Mouse (Mus musculus) embryo, embryonic 10.5 days (tissue): ENCODE measurements at regions not wholly inside any gene's neighbourhood (a gene's known extent, or its start where the extent isn't known, plus 50 kb on each side); places are given as distances from the start of the nearest gene placed in this dataset.
A peak's percentile ranks its signal among the peaks of the same experiment; 100 is the strongest.

ENCODE experiments used
- DNase-seq: peaks from one replicate; pipeline ENCODE4 v3.0.0-alpha.2; 2015; ENCODE audit warnings: low spot score

DNA sequence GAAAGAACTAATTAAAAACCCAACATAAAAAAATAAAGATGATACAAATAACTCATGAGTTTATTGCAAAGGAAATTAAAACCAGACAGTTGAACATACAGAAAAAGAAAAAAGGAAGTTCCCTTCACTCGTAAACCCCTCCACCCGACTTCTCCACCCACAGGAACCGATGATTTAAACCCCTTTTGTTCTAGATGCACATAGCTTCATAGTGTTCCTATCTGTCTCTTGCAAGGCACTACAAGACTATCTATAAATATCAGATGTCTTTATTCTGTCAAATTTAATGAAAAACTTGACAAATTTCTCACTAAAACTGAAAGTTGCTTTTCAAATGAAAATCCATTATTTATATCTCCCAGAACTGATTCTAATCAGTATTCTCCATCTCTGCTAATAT is 100.2 kb downstream of the Kctd12 start:
- no peak for DNase-seq

DNA sequence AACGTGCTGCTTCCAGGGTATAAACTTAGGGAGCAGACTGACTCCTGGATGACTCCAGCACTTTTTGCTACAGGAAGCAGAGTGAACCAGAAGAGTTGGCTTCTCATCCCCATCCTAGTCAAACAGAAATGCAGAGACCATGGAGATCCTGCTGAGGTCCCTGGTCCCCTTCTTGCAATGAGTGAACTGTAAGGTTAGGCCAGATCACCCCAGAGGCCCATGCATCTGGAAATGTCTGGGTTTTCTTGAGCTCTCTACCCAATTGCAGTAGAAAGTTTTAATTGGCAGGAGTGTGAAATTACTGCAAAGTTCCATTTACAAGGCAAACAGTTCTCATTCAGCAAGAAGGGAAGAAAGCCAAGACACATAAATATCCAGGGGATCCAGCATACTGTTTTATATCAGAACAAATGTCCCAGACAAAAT is 101.8 kb downstream of the Kctd12 start:
- no peak for DNase-seq

DNA sequence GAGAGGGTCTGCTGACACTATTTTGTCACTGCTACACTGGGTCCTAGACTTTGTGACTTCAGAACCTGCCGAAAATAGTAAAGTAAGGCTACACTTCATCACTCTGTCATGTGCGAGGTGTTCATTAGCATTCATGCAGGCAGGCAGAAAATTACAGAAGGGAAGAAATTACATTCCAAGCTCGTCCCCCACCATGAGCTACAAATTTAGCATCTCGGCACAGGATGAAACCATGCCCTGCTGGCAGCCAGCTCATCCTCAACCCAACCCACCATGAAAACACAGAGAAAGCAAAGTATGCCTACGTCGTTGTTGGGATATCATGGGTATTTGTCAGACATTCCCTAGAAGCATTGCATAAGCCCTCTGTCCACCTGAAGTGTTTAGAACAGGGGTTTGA is 103.9 kb downstream of the Kctd12 start:
- DNase-seq, result no peak

DNA sequence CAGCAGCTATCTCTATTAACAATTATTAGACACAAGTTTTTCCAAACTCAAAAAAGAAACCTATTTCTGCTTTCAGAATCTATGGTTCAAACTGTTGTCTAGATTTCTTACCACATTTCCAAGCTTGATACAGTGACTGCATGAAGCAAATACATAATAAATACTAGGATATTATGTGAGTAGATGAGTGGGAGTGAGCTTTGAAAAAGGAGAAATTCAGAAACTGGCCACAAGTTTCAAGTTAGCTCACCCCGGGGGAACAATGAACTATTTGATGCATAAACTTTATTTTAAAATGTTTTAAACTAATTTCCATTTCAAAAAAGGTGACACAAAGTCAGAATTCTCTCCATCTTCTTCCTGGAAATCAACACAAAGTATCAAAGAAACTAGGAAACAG is 114.3 kb downstream of the Kctd12 start:
- DNase-seq, result no peak

DNA sequence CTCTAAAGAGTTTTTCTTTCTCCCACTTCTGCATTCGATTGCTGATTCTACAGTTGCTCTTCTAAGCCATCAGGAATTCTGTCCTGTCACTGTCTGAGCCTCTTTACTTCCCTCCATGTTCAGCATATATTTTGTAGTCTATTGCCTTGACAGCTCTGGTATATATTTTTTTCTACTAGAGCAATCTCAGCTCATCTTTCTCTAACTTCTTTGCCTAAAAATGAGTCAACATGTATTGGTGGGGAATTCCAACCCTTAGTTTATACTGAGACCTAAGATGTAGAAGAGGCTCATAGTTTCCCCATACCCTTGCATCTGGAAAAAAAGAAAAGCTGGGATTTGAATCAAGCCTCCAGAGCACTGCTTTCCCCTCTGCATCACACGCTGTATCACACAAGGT is 114.7 kb downstream of the Kctd12 start:
- no peak for DNase-seq

DNA sequence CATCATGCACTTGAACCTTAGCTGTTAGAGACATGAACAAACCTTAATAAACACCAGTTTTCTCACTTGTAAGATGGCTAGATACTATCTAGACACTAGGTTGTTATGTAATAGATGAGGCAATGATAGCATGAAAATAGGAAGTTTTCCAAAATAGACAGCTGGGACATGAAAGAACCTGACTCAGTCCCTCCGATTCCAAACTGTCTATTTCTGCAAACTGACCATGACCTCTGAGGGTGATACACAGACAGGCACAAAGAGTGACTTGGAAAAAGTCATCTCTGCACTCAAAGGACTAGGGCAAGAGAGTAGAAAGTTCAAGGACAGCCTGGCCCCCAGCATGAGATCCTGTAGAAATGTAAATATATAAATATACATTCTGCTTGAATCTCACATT is 115.9 kb downstream of the Kctd12 start:
- DNase-seq, result no peak

GRCm38 (mm10) chr14:102861694-102862093 is 120.7 kb downstream of the Kctd12 start:
- DNase-seq, result no peak

DNA sequence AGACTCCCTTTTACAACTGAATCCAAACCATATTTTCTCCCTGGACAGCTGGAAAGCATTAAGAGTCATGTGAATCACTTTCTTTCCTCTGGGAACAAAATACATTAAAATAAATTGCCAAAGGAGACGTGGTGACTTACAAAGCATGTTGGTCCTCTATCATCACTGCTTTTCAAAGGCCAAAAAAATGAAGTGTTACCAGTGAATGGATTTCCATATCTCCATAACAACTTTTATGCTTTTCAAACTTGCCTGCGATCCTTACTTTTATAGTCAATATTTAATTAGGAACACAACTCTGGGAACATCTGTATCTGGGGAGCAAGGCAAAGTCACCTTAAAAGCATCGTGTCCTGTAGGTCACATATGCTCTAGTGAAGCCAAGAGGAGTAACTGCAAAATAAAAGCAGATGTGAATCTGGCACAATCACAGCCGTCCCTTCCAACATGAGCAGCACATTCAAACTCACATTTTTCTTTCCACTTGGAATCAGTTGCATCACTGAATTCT is 123.0 kb downstream of the Kctd12 start:
- peak; percentile 73 for DNase-seq

DNA sequence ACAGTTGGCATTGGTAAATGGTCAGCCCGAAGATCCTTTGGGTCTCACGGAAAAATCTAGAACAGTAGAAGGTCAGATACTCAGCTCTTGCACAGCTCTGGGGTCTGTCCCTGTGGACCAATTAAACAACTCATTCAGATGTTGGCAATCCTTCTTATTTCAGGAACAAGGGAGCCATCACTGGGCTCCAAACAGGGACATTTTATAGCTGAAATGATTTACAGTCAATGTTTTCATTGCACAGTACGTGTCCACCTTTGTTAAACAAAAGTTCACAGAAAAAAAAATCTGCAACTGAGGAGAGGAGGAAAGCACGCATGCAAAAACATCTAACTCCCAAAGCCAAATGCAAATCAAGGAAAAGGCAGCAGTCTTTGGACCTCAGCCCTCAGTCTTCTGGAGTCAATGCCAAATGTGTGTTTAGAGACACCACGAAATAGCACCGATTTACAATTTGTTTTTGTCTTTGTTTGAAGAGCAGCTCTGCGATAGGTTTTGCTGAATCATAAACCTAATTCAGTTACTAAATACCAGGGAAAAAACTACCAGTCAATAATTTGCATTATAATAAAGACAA is 127.1 kb downstream of the Kctd12 start:
- no peak for DNase-seq

DNA sequence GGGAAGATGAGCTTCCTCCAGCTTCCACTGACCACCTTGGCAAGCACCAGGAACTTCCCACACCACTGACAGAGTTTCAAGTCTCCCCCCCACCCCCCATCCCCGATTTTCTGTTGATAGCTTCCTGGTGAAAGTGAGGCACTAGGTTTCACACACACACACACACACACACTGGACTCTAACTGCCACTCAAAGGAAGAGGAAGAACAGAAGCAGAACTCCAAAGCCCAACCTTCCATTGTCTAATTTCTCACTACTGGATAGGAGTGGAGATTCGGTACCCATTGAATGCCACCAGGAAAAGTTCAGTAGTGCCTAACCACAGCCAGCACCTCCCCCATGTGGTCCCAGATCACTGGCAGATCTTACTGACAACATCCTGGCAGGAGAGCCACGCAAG is 138.7 kb downstream of the Kctd12 start:
- no peak for DNase-seq

DNA sequence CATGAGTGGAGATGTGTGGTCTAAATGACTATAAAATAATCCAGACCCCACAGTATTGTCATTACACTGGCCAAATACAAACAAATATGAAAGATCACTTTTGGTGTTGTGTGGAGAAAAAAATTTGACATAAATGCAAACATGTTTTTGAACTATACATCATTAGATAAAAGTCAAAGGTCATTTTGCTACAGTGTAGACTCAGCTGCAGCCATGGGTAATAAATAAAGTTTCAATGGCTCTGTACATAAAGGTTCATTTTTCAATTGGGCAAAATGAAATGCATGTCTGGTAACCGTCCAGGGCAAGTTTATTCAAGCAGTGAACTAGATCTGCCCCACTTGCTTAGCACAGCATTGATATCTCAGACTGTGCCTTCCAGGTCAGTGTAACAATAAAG is 144.8 kb downstream of the Kctd12 start:
- no peak for DNase-seq

DNA sequence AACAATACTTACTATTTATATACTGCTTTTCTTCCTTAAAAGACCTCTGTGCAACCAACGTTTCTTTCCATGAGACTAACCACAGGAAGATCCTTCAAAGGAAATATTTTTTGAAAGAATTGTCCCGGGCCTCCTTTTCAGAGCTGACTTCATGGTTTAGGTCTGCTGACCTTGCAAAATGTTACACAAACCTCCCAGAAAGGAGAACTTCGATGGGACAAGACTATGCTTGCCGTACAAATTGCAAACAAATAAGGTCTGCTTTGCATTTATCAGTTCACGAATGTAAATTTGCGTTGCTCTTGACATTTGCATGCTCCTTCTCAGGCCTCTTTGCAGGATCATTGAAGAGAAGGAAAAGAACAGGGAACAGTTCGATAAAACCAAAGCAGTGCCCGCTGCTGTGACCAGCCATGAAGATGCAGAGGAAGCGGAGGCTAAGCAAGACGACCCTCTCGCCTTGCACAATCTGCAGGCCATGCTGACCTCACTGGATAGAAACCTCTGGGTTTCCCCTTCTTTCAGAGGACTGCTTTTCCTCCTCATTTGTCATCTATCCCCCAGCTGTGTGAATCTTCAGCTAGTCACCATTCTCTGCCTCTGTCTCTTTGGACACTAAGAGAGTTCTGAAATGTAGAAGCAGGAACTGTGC is 147.2 kb downstream of the Kctd12 start:
- no peak for DNase-seq

GRCm38 (mm10) chr14:102828442-102828841 is 154.0 kb downstream of the Kctd12 start:
- DNase-seq, result no peak

DNA sequence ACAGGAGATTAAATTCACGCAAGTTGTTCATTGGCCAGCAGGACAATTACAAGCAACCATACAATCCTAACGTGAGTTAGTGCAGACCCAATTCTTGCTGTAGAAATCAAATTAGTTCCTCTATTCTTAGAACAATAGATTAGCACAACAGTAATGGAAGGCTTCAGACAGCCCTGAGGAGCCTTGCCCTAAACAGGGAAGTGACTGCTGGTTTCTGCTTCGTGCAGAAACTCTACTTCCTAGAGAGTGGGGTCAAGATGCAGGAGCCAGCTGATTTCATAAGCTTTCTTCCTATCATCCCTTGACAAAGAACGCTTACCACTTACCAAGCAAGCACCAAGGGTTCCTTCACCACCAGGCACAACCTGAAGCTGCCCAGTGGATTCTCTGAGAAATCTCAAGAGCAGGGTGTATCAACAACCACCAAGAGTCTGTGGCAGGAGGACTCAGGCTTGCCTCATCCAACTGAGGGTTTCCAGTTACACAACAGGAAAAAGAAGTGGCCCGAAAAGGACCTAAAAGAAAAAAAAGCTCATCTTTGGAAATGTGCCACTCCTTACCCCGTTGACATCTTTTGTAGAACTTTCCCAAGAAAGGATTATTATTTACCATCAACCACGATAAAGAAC is 154.6 kb downstream of the Kctd12 start:
- DNase-seq, result no peak

DNA sequence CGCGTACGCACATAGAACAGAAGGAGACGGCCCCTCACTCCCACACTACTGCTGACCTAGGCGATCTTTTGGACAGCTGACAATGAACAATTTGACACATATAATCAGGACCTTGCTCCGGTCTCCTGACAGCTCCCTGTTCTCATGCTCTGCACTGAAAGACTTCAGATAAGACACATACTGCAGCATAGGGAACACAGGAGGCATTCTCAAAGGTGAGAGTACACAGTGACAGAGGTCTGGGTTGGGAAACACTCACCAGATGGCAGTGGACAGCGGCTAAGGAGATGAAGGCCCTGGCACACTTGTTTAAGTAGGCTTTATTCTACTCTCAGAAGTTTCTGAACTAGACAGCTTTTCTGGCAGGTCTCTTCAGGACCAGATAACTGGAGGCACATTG is 156.9 kb downstream of the Kctd12 start:
- no peak for DNase-seq

DNA sequence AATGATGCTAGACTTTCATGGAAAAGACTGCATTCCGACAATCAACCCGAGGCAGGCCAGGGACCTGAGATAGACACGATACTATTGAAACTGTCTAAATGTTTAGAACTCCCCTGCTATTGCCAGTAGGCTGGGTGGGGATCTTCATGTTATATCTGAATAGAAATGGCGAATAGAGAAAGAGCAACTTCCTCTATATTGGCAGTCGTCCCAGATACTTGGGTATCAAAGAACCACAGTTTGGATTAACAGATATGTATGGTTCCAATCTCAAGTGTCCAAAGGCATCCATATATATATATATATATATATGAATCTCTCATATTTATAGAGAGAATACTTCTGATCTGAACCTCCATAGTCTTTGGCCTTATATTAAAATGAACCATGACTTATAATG is 161.8 kb downstream of the Kctd12 start:
- no peak for DNase-seq

- no peak for DNase-seq
Observed at GRCm38 (mm10) chr14:102811678-102812081, 170.8 kb downstream of the Kctd12 start.

GRCm38 (mm10) chr14:102811022-102811421 is 171.4 kb downstream of the Kctd12 start:
- DNase-seq, result no peak

DNA sequence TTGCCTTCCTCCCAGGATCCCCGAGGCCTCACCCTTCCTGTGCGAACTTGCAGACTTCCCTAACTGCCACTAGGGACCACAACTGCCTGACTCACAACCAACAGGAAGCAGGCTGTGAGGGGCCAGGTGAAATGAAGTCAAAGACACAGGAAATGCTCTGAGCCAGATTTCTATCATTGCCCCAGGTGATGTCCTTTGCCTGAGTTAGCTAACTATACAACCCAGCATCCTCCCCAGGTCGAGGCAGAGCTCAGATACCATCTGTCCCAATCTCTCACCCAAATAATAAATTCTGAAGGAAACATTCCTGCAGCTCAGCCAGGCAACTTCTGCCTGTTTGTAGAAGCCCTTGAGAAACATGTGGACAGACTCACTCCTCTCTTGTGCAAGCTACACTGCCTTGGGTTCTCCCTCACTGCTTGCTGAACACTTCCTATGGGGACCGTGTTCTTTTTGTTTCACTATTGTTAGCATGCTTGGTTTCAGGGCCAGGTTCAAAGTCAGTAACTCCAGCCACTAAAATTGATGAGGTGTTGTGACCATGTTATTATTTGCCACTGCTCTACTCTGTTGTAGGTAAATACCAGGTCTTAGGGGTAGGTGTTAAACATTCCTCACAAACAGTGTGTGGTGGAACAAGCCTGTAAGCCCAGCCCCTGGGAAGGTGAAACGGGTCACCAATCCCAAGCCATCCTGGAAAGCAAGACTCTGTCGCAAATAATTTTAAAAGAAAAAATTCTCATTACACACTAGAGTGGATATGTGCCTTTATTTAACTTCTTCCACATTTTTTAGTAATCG is 172.1 kb downstream of the Kctd12 start:
- DNase-seq, result no peak

- peak; percentile 41 for DNase-seq
Observed at GRCm38 (mm10) chr14:102805936-102806923, 176.2 kb downstream of the Kctd12 start.

DNA sequence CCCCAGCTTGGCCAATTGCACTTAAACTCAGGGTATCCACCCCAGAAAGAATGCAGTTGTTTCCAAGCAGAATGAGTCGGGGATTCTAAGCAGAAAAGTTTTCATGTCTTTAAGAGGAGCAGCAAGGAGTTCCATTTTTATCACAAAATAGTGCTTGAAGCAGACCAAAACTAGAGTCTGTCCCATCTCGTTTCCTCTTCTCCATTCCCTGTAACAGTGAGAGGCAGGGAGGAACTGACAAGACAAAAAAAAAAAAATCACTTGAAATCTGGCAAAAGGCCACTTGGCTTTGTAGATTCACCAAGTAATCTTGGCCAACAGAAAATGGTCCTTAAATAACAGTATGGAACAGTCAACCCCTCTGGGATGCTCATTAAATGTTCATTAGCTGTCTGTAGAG is 186.8 kb downstream of the Kctd12 start:
- DNase-seq, result no peak
